28 mouse cellular contexts compared by ENCODE assay signal in genomic region chr13:98454224-98454967, GRCm38 (mm10). TPM values are rescaled to one million over a fixed set of nuclear protein-coding genes. Genes with fewer than 3 reads are reported as not detected.
"Had no signal": no experiment of that assay in that cellular context is flagged by ENCODE, and none has a peak within 500 bp of the region (broad histone marks: within the 10 kb centered on the region; RNA-seq: fewer than 3 reads in every experiment).

No protein-coding gene starts in this region.

- DNase-seq: kidney, adult 2 months; layer of hippocampus, adult 9-11 months; liver; lung, adult 18-20 months; lung, postnatal 10 days; lung, postnatal 36 days; right cerebral cortex, adult 18-20 months; right cerebral cortex, postnatal 14 days; right cerebral cortex, postnatal 4 days; thymus, adult 2 months; thymus, postnatal 14 days; thymus, postnatal 4 days had no signal

- H3K4me2 ChIP-seq: limb, embryonic 13.5 days; liver, embryonic 12.5 days; liver, embryonic 15.5 days; lung, embryonic 15.5 days; midbrain, embryonic 15.5 days; neural tube, embryonic 12.5 days; neural tube, embryonic 15.5 days had no signal

- H3K9me3 ChIP-seq: limb, embryonic 10.5 days; liver, embryonic 15.5 days; lung, embryonic 15.5 days; midbrain, embryonic 15.5 days had no signal

- H3K4me1 ChIP-seq: liver, embryonic 12.5 days; liver, embryonic 15.5 days; lung, embryonic 15.5 days; midbrain, embryonic 10.5 days; midbrain, embryonic 15.5 days; neural tube, embryonic 12.5 days; neural tube, embryonic 15.5 days had no signal

- H3K4me3 ChIP-seq: layer of hippocampus, adult 2 months; limb, embryonic 10.5 days; limb, embryonic 13.5 days; liver, embryonic 12.5 days; liver, embryonic 15.5 days; lung, embryonic 15.5 days; megakaryocyte, embryonic 14.5 days; midbrain, embryonic 10.5 days; midbrain, embryonic 15.5 days; neural tube, embryonic 12.5 days; neural tube, embryonic 15.5 days had no signal

- ATAC-seq: intestine, embryonic 16.5 days; liver, embryonic 12.5 days; midbrain, embryonic 15.5 days had no signal

- H3K27ac ChIP-seq: layer of hippocampus, adult 2 months; limb, embryonic 10.5 days; limb, embryonic 13.5 days; liver, embryonic 12.5 days; liver, embryonic 15.5 days; lung, embryonic 15.5 days; midbrain, embryonic 10.5 days; midbrain, embryonic 15.5 days; neural tube, embryonic 12.5 days; neural tube, embryonic 15.5 days; stomach, postnatal 0 days had no signal

- H3K9ac ChIP-seq: limb, embryonic 13.5 days; liver, embryonic 12.5 days; liver, embryonic 15.5 days; lung, embryonic 15.5 days; midbrain, embryonic 15.5 days; neural tube, embryonic 12.5 days; neural tube, embryonic 15.5 days had no signal

- H3K27me3 ChIP-seq: limb, embryonic 13.5 days; liver, embryonic 12.5 days; liver, embryonic 15.5 days; lung, embryonic 15.5 days; megakaryocyte, embryonic 14.5 days; midbrain, embryonic 15.5 days; neural tube, embryonic 12.5 days; neural tube, embryonic 15.5 days had no signal

- H3K36me3 ChIP-seq: limb, embryonic 10.5 days; limb, embryonic 13.5 days; liver, embryonic 12.5 days; liver, embryonic 15.5 days; lung, embryonic 15.5 days; midbrain, embryonic 10.5 days; midbrain, embryonic 15.5 days; neural tube, embryonic 12.5 days; neural tube, embryonic 15.5 days had no signal

RNA-seq across cellular contexts. Expression of gene Gm10320, which starts 37.4 kb away (rescaled TPM):
- total RNA-seq: layer of hippocampus, adult 2 months; layer of hippocampus, postnatal 25 days; left cerebral cortex, adult 18-20 months; left cerebral cortex, postnatal 25 days had no signal
